Mouse (Mus musculus): ENCODE data around the gene Lgr4.

Gene Lgr4

GRCm38 (mm10) chr2:109974807-109975206 lies 57.4 kb downstream of the Lgr4 start:
- in situ Hi-C loops (cut with MboI) = no loop called here

- in situ Hi-C loops (cut with MboI) = no loop called here
These were observed 58.7 kb downstream of the Lgr4 start for GRCm38 (mm10) chr2:109976181-109976580.

GRCm38 (mm10) chr2:109977322-109977721 lies 59.9 kb downstream of the Lgr4 start:
- in situ Hi-C loops (cut with MboI) = no loop called here

- in situ Hi-C loops (cut with MboI) = no loop called here
These were observed 61.8 kb downstream of the Lgr4 start for GRCm38 (mm10) chr2:109979209-109979608.

- in situ Hi-C loops (cut with MboI) = no loop called here
These were observed 66.0 kb downstream of the Lgr4 start for GRCm38 (mm10) chr2:109983435-109983834.

- in situ Hi-C loops (cut with MboI) = no loop called here
These were observed 67.5 kb downstream of the Lgr4 start for GRCm38 (mm10) chr2:109984930-109985329.

- in situ Hi-C loops (cut with MboI) = no loop called here
These were observed 68.1 kb downstream of the Lgr4 start for GRCm38 (mm10) chr2:109985560-109985959.

GRCm38 (mm10) chr2:109986036-109986785 lies 68.8 kb downstream of the Lgr4 start:
- in situ Hi-C loops (cut with MboI) = no loop called here

- in situ Hi-C loops (cut with MboI) = no loop called here
These were observed 70.5 kb downstream of the Lgr4 start for GRCm38 (mm10) chr2:109987946-109988345.

- in situ Hi-C loops (cut with MboI) = no loop called here
These were observed 71.7 kb downstream of the Lgr4 start for GRCm38 (mm10) chr2:109989196-109989595.

GRCm38 (mm10) chr2:109989679-109990473 lies 72.4 kb downstream of the Lgr4 start:
- in situ Hi-C loops (cut with MboI) = no loop called here

- in situ Hi-C loops (cut with MboI) = no loop called here
These were observed 74.3 kb downstream of the Lgr4 start for GRCm38 (mm10) chr2:109991754-109992153.

- in situ Hi-C loops (cut with MboI) = no loop called here
These were observed 75.1 kb downstream of the Lgr4 start for GRCm38 (mm10) chr2:109992448-109993073.

- in situ Hi-C loops (cut with MboI) = no loop called here
These were observed 76.0 kb downstream of the Lgr4 start for GRCm38 (mm10) chr2:109993404-109993803.

- in situ Hi-C loops (cut with MboI) = no loop called here
These were observed 77.6 kb downstream of the Lgr4 start for GRCm38 (mm10) chr2:109995061-109995460.

GRCm38 (mm10) chr2:109996411-109996810 lies 79.0 kb downstream of the Lgr4 start:
- in situ Hi-C loops (cut with MboI) = no loop called here

GRCm38 (mm10) chr2:110004668-110005067 lies 87.2 kb downstream of the Lgr4 start:
- in situ Hi-C loops (cut with MboI) = no loop called here

GRCm38 (mm10) chr2:110005164-110005563 lies 87.7 kb downstream of the Lgr4 start:
- in situ Hi-C loops (cut with MboI) = no loop called here

- in situ Hi-C loops (cut with MboI) = no loop called here
These were observed 88.3 kb downstream of the Lgr4 start for GRCm38 (mm10) chr2:110005596-110006239.

GRCm38 (mm10) chr2:110007423-110008267 lies 90.2 kb downstream of the Lgr4 start:
- in situ Hi-C loops (cut with MboI) = no loop called here

GRCm38 (mm10) chr2:110009449-110009848 lies 92.0 kb downstream of the Lgr4 start:
- in situ Hi-C loops (cut with MboI) = no loop called here

Measured in mature B cell (primary cell).